Mouse (Mus musculus): ENCODE data around the gene Vps37d.

DNA sequence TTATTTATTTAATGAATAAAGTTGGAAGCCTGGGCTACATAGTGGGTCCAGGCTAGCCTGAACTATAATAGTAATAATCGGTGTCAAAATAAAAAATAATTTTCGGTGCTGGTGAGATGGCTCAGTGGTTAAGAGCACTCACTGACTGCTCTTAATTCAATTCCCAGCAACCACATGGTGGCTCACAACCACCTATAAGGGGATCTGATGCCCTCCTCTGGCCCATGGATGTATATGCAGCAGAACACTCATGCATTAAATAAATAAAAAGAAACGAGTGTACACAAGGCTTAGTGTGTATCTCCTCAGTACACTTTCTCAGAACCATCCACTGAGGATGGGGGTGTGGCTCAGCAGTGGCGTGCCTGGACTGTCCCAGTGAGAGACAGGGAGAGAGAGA, 42.7 kb upstream of the Vps37d start:
- no peak for TF ChIP-seq CTCF (IDR thresholded peaks at IDR 0.05; ENCODE audit: low read depth, low read length)
- no peak for TF ChIP-seq POLR2A (IDR thresholded peaks at IDR 0.05; ENCODE audit: borderline replicate concordance, low read depth, low read length)

All from bone marrow macrophage, adult 2 months (primary cell).